Mouse (Mus musculus) thymus, adult 2 months (tissue): ENCODE results near the gene Map4k1.

Experiments
- CTCF ChIP-seq: fragments of 200-500 bp; IDR thresholded peaks from 2 replicates; pipeline ENCODE4 v1.5.1; 2012; ENCODE audit warnings: mild to moderate bottlenecking, control low read depth, low read length, moderate library complexity, borderline replicate concordance; ENCODE audit not compliant: control insufficient read depth, poor library complexity, insufficient read depth; ENCODE audit errors: extremely low read depth
- POLR2A ChIP-seq: fragments of 200-500 bp; IDR thresholded peaks from 2 replicates; pipeline ENCODE4 v1.6.1; 2012; ENCODE audit warnings: mild to moderate bottlenecking, low read length, control low read depth, moderate library complexity; ENCODE audit not compliant: control insufficient read depth, poor library complexity, insufficient read depth; ENCODE audit errors: extremely low read depth

DNA sequence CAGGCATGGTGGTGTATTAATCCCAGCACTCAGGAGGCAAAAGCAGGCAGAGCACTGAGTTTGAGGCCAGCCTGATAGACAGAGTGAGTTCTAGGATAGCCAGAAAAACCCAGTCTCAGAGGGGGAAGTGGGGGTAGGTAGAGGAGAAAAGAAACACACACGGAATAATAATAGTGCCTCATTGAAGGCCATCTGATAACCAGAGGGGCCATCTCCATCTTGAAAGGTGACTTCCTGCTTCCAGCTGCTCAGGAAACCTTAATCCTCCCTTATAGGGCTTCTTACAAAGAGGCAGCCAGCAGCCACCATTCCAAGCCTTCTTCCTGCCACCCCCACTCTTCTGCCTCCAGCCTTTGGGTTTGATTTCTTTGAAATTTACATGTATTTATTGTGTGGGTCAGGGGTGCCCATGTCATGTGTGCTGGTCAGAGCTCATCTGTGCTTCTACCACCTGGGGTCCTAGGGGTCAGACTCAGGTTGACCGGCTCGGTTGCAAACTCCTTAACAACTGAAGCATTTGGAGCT, 18.4 kb upstream of the Map4k1 start:
- TF ChIP-seq CTCF (no peak), POLR2A (no peak)
